Mouse (Mus musculus): ENCODE data around the gene Aldh1l1.

The Aldh1l1 gene

DNA sequence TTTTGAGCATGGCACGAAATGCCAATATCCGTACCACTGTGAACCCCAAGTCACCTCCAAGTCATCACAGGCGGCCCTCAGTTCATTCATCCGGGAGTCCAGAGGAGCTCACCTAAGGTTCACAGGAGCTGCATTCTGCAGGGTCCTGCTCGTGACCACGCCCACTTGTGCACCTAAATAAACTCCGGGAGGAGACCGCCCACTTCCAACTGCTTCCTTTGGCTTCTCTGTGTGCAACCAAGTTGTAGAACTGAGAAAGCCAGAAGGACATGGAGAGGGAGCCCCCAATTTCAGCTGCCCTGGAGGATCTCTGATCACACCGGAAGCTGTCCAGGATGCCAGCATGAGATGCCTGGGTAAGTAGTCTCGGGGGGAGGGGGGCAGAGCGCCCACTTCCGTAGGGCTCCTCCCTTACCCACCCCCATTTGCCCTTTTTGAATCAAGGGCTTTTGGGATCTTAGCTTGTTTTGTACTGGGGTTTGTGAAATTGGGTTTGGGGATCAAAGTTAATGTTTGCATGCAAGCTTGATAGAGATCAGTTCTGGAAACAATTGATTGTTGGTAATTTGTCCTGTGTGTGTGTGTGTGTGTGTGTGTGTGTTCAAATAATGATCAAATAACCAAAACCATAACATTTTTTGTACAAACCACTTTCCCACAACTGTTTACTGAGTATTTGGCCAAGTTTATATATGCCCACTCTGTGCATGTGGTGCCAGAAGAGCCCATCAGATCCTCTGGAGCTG, at the start of gene Aldh1l1:
Gene Aldh1l1, plus strand, starts transcription at position 252 of the 746 bp plus-strand sequence.
- no peak for DNase-seq (ENCODE audit: low read depth in 1 of 2, low spot score in 2 of 2)

DNA sequence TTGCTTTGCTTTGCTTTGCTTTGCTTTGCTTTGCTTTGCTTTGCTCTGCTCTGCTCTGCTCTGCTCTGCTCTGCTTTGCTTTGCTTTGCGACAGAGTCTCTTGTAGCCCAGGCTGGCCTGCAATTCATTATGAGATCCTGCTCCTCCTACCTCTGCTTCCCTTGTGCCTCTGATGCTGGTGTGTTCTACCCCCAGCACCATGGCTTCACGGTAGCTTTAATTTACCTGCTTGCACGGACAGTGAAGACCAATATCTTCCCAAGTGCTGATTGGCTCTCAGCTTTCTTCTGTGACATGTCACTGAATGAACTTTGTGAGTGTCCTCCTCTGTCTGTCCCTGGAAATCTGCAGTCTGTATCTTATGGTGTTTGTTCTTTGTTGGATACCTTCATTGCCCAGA, 49.2 kb upstream of the Aldh1l1 start:
- DNase-seq (ENCODE audit: low read depth in 1 of 2, low spot score in 2 of 2): no peak

DNA sequence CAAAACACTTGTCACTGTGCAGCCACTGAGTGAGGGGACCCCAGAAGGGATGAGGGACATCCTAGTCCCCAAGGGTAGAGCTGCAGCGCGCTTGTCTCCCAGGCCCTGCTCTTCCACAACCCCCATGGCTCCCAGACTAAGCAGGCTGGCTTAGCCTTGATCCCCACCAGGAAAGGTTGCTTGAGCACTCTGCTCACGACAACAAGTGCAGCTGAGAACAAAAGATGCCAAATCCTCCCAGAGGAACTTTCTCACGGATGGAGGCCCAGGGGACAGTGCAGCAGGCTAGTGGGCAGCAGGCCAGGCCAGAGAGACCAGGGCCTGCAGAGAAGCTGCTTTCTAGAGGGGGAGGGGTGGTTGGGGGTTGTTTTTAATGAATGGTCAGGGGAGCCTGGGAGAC, 39.3 kb upstream of the Aldh1l1 start:
- no peak for DNase-seq (ENCODE audit: low read depth in 1 of 2, low spot score in 2 of 2)

DNA sequence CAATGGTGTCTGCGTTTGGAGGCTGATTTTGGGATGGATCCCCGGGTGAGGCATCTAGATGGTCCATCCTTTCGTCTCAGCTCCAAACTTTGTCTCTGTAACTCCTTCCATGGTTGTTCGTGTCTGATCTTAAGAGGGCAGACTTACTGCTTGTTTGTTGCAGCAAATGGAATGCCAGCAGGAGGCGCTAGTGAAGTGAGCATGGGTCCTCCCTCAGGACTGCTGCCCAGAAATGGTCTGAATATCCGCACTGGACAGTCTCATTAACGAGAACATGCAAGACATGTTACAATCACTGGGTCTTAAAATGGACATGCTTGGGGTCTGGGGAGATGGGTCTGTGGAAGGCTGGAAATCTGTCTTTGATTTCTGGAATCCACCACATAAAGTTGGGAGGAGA, 36.0 kb upstream of the Aldh1l1 start:
- no peak for DNase-seq (ENCODE audit: low read depth in 1 of 2, low spot score in 2 of 2)

DNA sequence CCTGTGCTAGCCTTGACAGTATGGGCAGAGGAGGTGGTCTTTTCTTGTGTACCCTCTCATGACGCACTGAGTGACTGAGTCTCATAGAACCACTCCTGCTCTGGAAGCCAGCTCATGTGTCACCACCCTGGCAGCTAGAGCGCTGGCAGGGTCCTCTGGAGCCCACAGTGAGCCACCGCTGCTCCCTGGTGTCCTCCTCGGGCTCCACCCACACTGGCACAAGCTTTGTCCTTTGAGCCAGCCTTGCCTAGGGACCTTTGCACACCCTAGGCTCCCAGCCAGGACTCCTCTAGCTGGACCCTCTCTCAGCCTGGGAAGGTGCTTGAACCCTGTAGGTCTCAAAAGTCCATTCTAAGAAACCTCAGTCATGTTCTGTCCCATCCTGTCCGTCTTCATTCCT, 35.5 kb upstream of the Aldh1l1 start:
- no peak for DNase-seq (ENCODE audit: low read depth in 1 of 2, low spot score in 2 of 2)

DNA sequence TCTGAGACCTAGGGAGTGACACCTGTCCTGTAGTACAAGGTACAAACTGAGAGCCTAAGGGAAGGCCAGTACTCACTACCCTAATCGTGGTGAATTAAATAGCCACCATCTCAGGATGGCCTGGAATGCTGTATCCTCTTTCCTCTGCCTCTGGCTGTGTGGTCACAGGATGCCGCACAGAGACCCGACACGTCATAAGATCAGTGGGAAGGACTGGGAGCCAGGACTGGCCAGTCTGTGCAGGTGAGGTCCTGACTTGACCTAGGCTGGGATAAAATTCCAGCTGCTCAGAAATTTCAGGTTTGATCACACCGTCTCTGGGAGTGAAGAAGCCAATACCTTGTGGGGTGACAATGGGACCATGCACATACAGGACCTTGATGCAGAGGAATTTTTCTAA, 34.7 kb upstream of the Aldh1l1 start:
- DNase-seq (ENCODE audit: low read depth in 1 of 2, low spot score in 2 of 2): no peak

DNA sequence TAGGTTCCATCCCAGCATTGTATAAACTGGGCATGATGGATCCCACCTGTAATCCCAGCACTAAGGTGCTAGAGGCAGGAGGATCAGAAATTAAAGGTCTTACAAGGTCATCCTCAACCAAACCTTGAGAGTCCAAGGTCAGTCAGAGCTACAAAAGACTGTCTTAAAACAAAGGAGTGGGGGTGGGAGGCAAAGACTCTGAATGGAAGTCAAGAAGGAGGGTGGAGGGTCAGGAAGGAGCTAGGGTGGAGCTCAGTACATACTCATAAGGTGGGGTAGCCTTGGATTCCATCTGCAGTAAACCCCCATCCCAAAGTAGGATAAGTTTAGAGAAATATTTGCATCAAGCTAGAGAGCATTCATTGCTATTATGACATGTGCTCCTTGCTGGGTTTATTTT, 33.6 kb upstream of the Aldh1l1 start:
- no peak for DNase-seq (ENCODE audit: low read depth in 1 of 2, low spot score in 2 of 2)

DNA sequence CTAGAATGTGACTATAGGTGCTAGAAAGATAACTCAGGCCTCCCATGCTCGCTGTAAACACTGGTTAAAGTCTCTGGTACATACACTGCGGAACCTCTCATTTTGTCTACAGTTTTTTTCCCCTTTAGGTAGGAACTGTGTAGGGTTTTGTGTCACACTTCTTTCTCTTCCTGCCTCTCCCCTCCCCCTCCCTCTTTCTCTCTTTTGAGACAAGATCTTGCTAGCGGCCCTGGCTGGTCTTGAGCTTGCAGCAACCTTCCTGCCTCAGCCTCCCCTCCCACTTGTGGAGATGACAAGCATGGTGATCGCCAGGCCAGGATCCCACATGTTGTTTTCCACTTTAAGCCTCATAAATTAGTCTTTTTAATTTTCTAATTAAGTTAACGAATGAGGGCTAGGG, 32.5 kb upstream of the Aldh1l1 start:
- no peak for DNase-seq (ENCODE audit: low read depth in 1 of 2, low spot score in 2 of 2)

DNA sequence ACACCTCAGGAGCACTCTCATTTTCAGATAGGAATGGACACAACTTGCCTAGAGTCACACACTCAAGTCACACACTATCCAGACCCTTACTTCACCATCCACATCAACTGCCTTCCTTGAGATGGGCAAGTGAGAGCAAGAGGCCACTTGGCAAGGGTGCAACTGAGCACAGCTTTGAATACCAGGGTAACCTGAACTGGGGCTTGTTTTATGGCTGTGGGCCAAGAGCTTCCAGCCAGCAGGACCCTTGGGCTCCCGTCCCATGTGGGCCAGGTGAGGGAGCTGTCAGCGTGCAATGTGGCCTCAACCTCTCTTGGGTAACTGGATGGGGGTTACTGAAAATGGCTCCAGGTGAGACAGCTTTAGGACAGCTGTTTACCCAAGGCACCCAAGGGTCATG, 28.8 kb upstream of the Aldh1l1 start:
- DNase-seq (ENCODE audit: low read depth in 1 of 2, low spot score in 2 of 2): no peak

DNA sequence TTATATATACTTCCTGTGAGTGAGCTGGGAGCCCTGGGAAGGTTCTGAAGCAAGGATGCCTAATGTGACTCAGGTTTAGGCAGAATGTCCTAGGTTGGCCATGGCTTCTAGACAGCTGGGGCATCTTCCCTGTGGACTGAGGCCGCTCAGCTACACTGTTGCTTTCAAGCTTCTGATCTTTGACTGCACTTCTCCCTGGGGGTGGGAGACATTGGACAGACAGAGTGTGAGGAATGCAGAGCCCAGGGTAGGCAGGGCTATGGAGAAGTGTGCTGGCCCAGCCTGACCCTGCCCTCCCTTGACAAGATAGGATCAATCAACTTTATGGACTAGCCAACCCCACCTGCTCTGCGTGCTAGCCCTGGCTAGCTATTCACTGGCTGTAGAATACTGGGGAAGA, 25.0 kb upstream of the Aldh1l1 start:
- no peak for DNase-seq (ENCODE audit: low read depth in 1 of 2, low spot score in 2 of 2)

DNA sequence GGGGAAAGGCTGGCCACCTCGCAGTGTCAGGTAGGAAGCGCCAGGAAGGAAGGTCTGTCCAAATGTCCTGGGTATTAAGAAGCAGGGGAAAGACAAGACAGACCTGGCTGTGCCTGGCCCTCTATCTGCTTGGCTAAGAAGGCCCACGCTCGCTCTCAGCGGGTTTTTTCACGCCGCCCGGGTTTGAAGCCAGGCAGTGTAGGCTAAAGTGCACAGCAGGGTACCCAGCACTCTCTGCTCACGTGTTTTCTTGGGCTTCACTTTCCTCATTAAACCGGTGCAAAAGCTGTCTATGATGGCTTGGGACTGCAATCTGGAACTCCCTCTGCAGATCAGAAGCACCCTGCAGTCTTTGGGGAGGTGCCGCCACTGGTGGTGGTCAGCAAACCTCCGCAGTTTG, 24.5 kb upstream of the Aldh1l1 start:
- DNase-seq (ENCODE audit: low read depth in 1 of 2, low spot score in 2 of 2): no peak

DNA sequence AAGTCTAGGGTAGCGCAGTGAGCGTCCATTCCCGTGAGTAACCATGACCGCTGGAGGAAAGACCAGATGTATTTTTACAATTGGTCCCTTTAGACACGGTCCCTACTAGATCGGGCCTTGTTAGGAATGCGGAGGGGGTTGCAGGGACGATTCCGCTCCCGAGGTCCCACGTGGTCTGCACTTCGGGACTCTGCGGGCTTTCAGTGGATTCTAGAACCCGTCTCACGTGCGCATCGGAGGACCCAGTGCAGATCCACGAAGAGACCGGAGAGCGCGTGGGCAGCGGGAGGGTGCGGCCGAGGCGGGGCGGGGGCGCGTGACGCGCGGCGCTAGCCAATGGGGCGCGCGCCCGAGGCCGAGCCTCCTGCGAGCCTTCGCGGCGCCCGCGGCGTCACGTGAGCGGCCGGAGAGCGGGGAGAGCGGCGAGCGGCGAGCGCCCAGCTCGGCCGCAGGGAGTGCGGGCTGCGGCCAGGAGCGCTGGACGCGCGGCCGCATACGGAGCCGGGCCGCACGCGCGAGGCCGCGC, 24.0 kb upstream of the Aldh1l1 start, which contains the start of gene Klf15:
Gene Klf15, plus strand, starts transcription at position 396 of the 526 bp plus-strand sequence.
- DNase-seq (ENCODE audit: low read depth in 1 of 2, low spot score in 2 of 2): no peak

DNA sequence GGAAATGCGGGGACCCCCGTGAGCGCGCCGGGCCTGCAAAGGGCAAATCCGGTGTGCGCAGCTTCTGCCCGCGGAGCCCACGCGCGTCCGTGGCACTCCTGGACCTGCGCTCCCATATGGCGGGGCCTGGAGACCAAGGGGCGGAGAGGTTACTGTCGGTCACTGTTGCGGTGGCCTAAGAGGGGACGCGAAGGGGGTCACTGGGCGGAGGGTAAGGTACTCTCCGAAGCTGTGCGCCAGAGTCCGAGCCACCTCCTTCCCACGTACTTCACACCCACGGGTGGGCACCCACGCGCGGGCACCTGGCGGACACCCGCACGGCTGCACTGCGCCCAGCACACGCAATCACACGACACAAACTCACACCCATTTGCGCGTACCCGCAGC, 23.4 kb upstream of the Aldh1l1 start:
- DNase-seq (ENCODE audit: low read depth in 1 of 2, low spot score in 2 of 2): no peak

DNA sequence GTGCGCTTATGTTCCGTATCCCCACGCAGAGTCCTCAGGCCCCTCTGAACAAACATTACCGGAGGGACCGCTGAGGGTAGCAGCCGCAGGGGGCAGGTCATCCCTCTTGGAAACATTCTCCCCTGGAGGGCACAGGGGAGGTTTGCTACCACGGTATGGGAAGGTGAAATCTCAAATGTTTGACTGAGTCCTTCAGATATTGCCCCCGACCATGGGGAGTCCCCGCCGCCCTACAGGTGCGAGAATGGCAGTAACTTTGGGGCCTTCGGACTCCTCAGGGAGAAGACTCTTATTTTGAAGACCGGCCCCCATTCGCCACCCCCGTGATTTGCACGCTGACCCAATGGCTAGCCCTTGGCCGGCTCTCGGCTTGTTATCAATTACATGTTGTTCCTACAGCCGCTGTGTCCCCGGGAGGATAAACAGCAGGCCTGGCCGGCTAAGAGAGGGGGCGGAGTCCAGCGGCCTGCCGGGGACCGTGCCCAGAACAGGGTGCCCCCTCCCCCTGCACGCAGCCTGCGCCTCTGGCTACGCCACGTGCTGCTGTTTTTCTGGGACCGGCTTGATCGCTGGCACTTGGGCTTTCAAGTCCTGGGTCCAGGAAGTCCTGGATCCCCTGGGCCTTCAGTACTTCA, 22.9 kb upstream of the Aldh1l1 start:
- DNase-seq (ENCODE audit: low read depth in 1 of 2, low spot score in 2 of 2): no peak

DNA sequence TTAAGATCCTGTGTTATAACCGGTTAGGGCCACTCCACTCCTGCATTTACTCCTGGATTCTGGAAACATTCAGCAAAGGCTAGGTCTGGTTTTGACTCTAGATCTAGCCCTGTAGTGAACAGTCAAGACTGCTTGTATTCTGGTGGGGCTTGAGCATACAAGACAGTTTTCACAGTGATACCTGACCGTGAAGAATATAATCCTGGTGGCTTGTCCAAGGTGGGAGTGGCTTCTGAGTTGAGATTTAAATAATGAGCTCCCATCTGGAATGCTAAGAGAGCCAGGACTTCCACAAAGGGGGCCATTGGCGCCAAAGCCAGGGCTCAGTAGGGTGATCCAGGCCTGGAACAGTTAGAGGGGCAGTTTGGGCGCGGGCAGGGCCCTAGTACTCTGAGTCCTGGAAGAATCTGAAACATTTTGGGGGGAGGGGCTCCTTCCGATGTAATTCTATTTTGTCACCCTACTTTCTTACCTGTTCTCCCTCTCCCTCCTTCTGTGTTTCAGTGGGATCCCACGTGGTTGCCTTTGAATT, 22.3 kb upstream of the Aldh1l1 start:
- DNase-seq (ENCODE audit: low read depth in 1 of 2, low spot score in 2 of 2): no peak

DNA sequence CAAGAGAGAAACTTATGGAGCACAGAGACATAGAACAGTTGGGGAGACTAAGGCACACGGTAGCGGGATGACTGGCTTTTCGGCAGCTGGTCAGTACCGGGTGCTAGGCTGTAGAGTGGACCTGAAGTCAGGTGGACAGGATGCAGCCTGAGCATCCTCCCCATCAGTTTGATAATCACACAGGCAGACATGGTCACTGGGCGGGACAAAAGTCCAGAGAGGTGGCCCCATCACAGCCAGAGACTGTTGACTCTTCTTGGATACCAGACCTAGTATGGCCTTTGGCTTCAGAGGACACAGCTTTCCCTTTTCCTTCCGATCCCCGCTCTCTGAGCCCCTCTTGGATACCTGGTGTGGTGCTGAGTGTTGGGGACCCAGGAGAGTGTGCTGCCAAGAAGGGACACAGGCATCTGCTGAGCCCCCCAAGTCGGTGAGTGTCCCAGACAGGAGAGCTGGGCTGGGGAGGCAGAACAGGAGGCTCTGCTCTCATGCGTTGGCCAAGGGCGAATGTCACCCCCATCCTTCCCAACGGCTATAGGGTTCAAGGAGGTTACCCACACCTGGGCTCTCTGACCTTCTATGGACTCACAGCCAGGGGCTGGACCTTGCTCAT, 21.1 kb upstream of the Aldh1l1 start:
- no peak for DNase-seq (ENCODE audit: low read depth in 1 of 2, low spot score in 2 of 2)

DNA sequence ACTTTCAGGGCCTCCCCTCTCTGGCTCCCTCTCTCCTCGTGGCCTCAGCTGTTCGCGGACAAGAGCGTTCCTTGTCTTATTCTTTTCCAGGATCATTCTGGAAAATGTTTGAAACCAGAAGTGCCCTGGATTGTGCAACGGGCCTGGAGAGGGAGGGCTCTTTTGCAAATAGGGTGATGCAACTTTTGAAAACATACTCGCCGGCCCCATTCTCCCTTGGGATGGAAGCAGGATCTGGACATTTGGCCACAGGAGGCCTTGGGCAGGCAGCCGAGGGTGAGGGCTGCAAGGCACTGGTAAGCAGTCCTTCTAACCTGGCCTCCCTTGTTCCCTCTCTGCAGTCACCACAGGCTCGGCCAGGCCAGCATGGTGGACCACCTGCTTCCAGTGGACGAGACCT, 20.1 kb upstream of the Aldh1l1 start:
- no peak for DNase-seq (ENCODE audit: low read depth in 1 of 2, low spot score in 2 of 2)

DNA sequence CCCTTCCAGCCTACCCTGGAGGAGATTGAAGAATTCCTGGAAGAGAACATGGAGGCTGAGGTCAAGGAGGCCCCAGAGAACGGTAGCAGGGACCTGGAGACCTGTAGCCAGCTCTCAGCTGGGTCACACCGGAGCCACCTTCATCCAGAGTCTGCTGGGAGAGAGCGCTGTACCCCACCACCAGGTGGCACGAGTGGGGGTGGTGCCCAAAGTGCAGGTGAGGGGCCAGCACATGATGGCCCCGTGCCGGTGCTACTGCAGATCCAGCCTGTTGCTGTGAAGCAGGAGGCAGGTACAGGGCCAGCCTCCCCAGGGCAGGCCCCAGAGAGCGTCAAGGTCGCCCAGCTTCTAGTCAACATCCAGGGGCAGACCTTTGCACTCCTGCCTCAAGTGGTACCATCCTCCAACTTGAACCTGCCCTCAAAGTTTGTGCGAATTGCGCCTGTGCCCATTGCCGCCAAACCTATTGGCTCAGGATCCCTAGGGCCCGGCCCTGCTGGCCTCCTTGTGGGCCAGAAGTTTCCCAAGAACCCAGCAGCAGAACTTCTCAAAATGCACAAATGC, 19.3 kb upstream of the Aldh1l1 start:
- DNase-seq (ENCODE audit: low read depth in 1 of 2, low spot score in 2 of 2): no peak

DNA sequence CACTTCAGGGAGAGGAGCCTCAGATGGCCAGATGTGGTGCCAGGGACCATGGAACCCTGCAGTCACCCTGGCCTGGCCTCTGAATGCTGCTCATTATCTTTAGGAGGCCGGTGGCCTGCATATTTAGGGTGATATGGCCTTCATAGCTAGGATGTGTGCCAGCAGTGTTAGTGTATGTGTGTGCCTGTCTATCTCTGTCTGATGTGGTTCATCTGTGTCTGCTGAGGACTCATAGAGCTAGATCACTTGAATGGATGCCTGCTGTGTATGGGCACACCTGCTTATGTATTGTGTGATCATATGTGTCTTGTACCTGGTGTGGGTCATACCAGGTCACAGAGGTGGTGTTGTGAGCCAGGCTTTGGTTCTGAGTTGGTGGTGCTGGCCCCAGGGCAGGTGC, 18.0 kb upstream of the Aldh1l1 start:
- DNase-seq (ENCODE audit: low read depth in 1 of 2, low spot score in 2 of 2): no peak

DNA sequence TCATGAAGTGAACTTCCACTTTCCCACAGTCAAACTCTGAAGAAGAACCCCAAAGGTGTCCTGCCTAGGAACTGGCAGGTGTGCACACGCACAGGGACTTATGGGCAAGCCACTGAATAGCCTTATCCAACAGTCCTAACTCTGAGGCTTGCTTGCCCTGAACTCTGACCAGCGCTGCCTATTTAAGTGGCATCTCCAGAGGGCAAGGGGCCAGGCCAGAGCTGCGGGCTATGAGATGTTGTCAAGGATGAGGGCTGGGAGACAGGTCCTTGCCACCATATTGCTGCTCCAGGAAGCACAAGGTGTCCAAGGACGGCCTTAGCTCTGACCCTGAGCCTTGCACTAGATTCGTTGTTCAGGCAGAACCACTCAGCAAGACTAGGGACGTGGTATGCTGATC, 17.2 kb upstream of the Aldh1l1 start:
- DNase-seq (ENCODE audit: low read depth in 1 of 2, low spot score in 2 of 2): no peak

DNA sequence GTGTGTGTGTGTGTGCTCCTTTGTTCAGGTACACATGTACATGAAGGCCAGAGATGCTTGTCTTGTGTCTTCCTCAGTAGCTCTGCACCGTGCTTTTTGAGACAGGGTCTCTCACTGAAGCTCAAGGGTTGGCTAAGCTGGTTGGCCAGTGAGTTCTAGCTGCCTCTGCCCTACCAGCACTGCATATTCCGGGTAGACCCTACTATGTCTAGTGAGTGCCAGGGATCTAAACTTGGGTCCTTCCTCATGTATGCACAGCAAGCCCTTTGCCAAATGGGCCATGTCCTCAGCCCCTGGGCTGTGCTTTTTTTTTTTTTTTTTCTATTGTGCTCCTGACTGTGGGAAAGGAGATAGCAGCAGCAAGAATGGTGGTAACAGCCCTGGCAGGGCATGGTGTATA, 16.0 kb upstream of the Aldh1l1 start:
- no peak for DNase-seq (ENCODE audit: low read depth in 1 of 2, low spot score in 2 of 2)

Measured in monocyte, adult 2 months (primary cell).